ENCODE assay signal across 8 mouse cellular contexts in the genomic region with DNA sequence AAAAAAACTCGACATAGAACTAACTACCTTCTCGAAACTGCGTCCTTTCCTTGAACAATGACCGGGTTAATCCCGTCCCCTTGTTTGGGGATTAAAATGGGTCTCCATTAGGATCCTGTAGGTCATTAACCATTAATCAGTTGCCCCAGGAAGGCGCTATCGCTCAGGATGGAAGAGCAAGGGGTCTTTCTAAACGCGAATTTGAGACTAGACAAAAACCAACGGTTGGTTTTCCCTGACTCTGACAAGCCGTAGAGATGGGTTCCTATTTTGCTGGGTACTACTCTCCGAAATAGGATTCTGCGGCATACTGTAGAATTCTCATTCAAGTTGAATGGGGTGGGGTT. TPM values are rescaled to one million over a fixed set of nuclear protein-coding genes. Genes with fewer than 3 reads are reported as not detected.
DNase-seq lines count a peak whose midpoint lies in the region; ATAC-seq and TF ChIP-seq lines count a peak whose summit lies in the region.

No protein-coding gene starts in this region.

- H3K4me1 ChIP-seq in liver, adult 2 months (ENCODE audit: control insufficient read depth, insufficient read depth, low read length), result no peaks in the 10 kb centered on the region; the same call in 1 of the 2 replicates
- H3K4me1 ChIP-seq in embryonic facial prominence, embryonic 13.5 days, result peaks cover 9% of the 10 kb centered on the region
- peaks cover 9% of the 10 kb centered on the region for H3K4me1 ChIP-seq in hindbrain, embryonic 16.5 days (ENCODE audit: control insufficient read depth, insufficient read depth, low read depth, low read length)
- H3K4me1 ChIP-seq in midbrain, postnatal 0 days (ENCODE audit: insufficient read depth, low read length), result peaks cover 4% of the 10 kb centered on the region

- peak overlapping the region; percentile 30 for H3K27ac ChIP-seq in liver, adult 2 months (replicated peaks; ENCODE audit: insufficient read depth, low read depth, low read length)
- peak overlapping the region; percentile 76; the same call in 1 of the 2 replicates for H3K27ac ChIP-seq in embryonic facial prominence, embryonic 13.5 days
- no peak overlapping the region for H3K27ac ChIP-seq in hindbrain, embryonic 16.5 days (ENCODE audit: low read depth, low read length)
- H3K27ac ChIP-seq in midbrain, postnatal 0 days (ENCODE audit: low read depth, low read length), result no peak overlapping the region

- peak overlapping the region; percentile 57 for H3K9ac ChIP-seq in liver, adult 2 months (ENCODE audit: low read depth, low read length)
- peak overlapping the region; percentile 89 for H3K9ac ChIP-seq in embryonic facial prominence, embryonic 13.5 days
- peak overlapping the region; percentile 40; the same call in 1 of the 2 replicates for H3K9ac ChIP-seq in hindbrain, embryonic 16.5 days (ENCODE audit: low read depth, low read length)
- H3K9ac ChIP-seq in midbrain, postnatal 0 days (replicated peaks; ENCODE audit: low read length, poor library complexity, severe bottlenecking), result peak overlapping the region; percentile 87

- ATAC-seq in embryonic facial prominence, embryonic 13.5 days (ENCODE audit: insufficient number of reproducible peaks, insufficient read depth, low FRiP score, low TSS enrichment, low read depth), result no peak
- no peak for ATAC-seq in hindbrain, embryonic 16.5 days
- ATAC-seq in midbrain, postnatal 0 days (ENCODE audit: low FRiP score), result no peak

- no peaks in the 10 kb centered on the region for H3K27me3 ChIP-seq in liver, adult 2 months (ENCODE audit: control insufficient read depth, insufficient read depth, low read length)
- no peaks in the 10 kb centered on the region for H3K27me3 ChIP-seq in embryonic facial prominence, embryonic 13.5 days
- no peaks in the 10 kb centered on the region for H3K27me3 ChIP-seq in hindbrain, embryonic 16.5 days (replicated peaks; ENCODE audit: control insufficient read depth, insufficient read depth, low read length)
- no peaks in the 10 kb centered on the region for H3K27me3 ChIP-seq in midbrain, postnatal 0 days (ENCODE audit: insufficient read depth, low read length)

- peaks cover 19% of the 10 kb centered on the region for H3K36me3 ChIP-seq in liver, adult 2 months (ENCODE audit: control insufficient read depth, insufficient read depth, low read length)
- H3K36me3 ChIP-seq in embryonic facial prominence, embryonic 13.5 days, result peaks cover 24% of the 10 kb centered on the region
- peaks cover 6% of the 10 kb centered on the region; the same call in 1 of the 2 replicates for H3K36me3 ChIP-seq in hindbrain, embryonic 16.5 days (ENCODE audit: control insufficient read depth, insufficient read depth, low read length)
- peaks cover 15% of the 10 kb centered on the region; the same call in 1 of the 2 replicates for H3K36me3 ChIP-seq in midbrain, postnatal 0 days (ENCODE audit: insufficient read depth, low read length)

- H3K4me2 ChIP-seq in embryonic facial prominence, embryonic 13.5 days, result peak overlapping the region; percentile 78
- peak overlapping the region; percentile 56 for H3K4me2 ChIP-seq in hindbrain, embryonic 16.5 days (ENCODE audit: low read length)
- H3K4me2 ChIP-seq in midbrain, postnatal 0 days (ENCODE audit: low read depth, low read length, poor library complexity, severe bottlenecking), result peak overlapping the region; percentile 75

- 7% methylated on average over 13 of the region's 13 CpGs for WGBS in liver, adult 2 months
- 6% methylated on average over 13 of the region's 13 CpGs for WGBS in embryonic facial prominence, embryonic 13.5 days
- WGBS in hindbrain, embryonic 16.5 days, result 7% methylated on average over 13 of the region's 13 CpGs
- WGBS in midbrain, postnatal 0 days, result 6% methylated on average over 13 of the region's 13 CpGs

- TF ChIP-seq POLR2A in liver, adult 2 months (IDR thresholded peaks at IDR 0.05; ENCODE audit: extremely low read depth, insufficient read depth, low read length), result no peak

- DNase-seq in liver, adult 2 months (ENCODE audit: extremely low read depth, low read depth, low spot score), result no peak
- DNase-seq in liver, result no peak
- DNase-seq in midbrain, postnatal 0 days (ENCODE audit: low spot score), result no peak
- DNase-seq in thymus, postnatal 25 days, result no peak
- no peak for DNase-seq in urinary bladder, postnatal 25 days (ENCODE audit: low spot score)
- DNase-seq in layer of hippocampus, adult 18-20 months (ENCODE audit: low spot score in 2 of 2), result no peak

- H3K79me2 ChIP-seq in liver, adult 2 months (ENCODE audit: control insufficient read depth, insufficient read depth, low read length), result no peaks in the 10 kb centered on the region

- H3K9me3 ChIP-seq in embryonic facial prominence, embryonic 13.5 days, result no peaks in the 10 kb centered on the region
- no peaks in the 10 kb centered on the region for H3K9me3 ChIP-seq in hindbrain, embryonic 16.5 days (ENCODE audit: control insufficient read depth, low read length)
- H3K9me3 ChIP-seq in midbrain, postnatal 0 days (ENCODE audit: low read length), result no peaks in the 10 kb centered on the region

- peak overlapping the region; percentile 82 for H3K4me3 ChIP-seq in liver, adult 2 months (ENCODE audit: insufficient read depth, low read depth, low read length)
- H3K4me3 ChIP-seq in embryonic facial prominence, embryonic 13.5 days, result peak overlapping the region; percentile 79
- H3K4me3 ChIP-seq in hindbrain, embryonic 16.5 days (ENCODE audit: low read length), result peak overlapping the region; percentile 74
- H3K4me3 ChIP-seq in midbrain, postnatal 0 days (ENCODE audit: low read depth, low read length), result peak overlapping the region; percentile 86

- no peak for TF ChIP-seq CTCF in liver, adult 2 months (IDR thresholded peaks at IDR 0.05; ENCODE audit: low read depth, low read length)
- no peak for TF ChIP-seq CTCF in midbrain, postnatal 0 days (IDR thresholded peaks at IDR 0.05)

RNA-seq across cellular contexts. Expression of gene Nemf, which starts 0.3 kb away (rescaled TPM):
- total RNA-seq in liver, adult 2 months (2014; rRNA removed), result 14.6 and 16.0 TPM in 2 replicates
- polyA plus RNA-seq in liver, adult 2 months (2012; rRNA removed), result 1.7 and 2.2 TPM in 2 replicates
- 107 and 112 TPM in 2 replicates for polyA plus RNA-seq in embryonic facial prominence, embryonic 13.5 days (2015; fragmentation: Nextera tagmentation; extraction: Ambion mirVana)
- polyA plus RNA-seq in hindbrain, embryonic 16.5 days (2015; fragmentation: Nextera tagmentation; extraction: Ambion mirVana), result 82.4 and 85.0 TPM in 2 replicates
- 24.0 and 40.8 TPM in 2 replicates for total RNA-seq in midbrain, postnatal 0 days (2014; rRNA removed)
- polyA plus RNA-seq in midbrain, postnatal 0 days (2015; fragmentation: Nextera tagmentation; extraction: Ambion mirVana), result 63.9 and 69.6 TPM in 2 replicates
- total RNA-seq in layer of hippocampus, adult 18-20 months (2021), result 10 to 100 TPM; 43.5 to 54.5 TPM

RNA-seq across cellular contexts. Expression of gene Arf6, which starts 14.7 kb away (rescaled TPM):
- 40.7 and 48.3 TPM in 2 replicates for total RNA-seq in liver, adult 2 months (2014; rRNA removed)
- 62.7 and 66.7 TPM in 2 replicates for polyA plus RNA-seq in liver, adult 2 months (2012; rRNA removed)
- 48.4 and 56.7 TPM in 2 replicates for polyA plus RNA-seq in embryonic facial prominence, embryonic 13.5 days (2015; fragmentation: Nextera tagmentation; extraction: Ambion mirVana)
- polyA plus RNA-seq in hindbrain, embryonic 16.5 days (2015; fragmentation: Nextera tagmentation; extraction: Ambion mirVana), result 20.7 and 21.8 TPM in 2 replicates
- 122 TPM in 2 replicates for total RNA-seq in midbrain, postnatal 0 days (2014; rRNA removed)
- 34.9 and 42.0 TPM in 2 replicates for polyA plus RNA-seq in midbrain, postnatal 0 days (2015; fragmentation: Nextera tagmentation; extraction: Ambion mirVana)
- 10 to 100 TPM; 47.2 to 49.9 TPM for total RNA-seq in layer of hippocampus, adult 18-20 months (2021)

RNA-seq across cellular contexts. Expression of gene Gm9887, which starts 15.0 kb away (rescaled TPM):
- total RNA-seq in liver, adult 2 months (2014; rRNA removed), result 0.20 and 0.37 TPM in 2 replicates
- 0.48 and 0.85 TPM in 2 replicates for polyA plus RNA-seq in liver, adult 2 months (2012; rRNA removed)
- polyA plus RNA-seq in embryonic facial prominence, embryonic 13.5 days (2015; fragmentation: Nextera tagmentation; extraction: Ambion mirVana), result 1.6 and 2.6 TPM in 2 replicates
- 0.56 and 0.66 TPM in 2 replicates for polyA plus RNA-seq in hindbrain, embryonic 16.5 days (2015; fragmentation: Nextera tagmentation; extraction: Ambion mirVana)
- not detected in 2 replicates for total RNA-seq in midbrain, postnatal 0 days (2014; rRNA removed)
- polyA plus RNA-seq in midbrain, postnatal 0 days (2015; fragmentation: Nextera tagmentation; extraction: Ambion mirVana), result 0.90 and 1.0 TPM in 2 replicates
- not detected for total RNA-seq in layer of hippocampus, adult 18-20 months (2021)

Comparison
In these comparisons a context has a peak if more than half of its experiments do, and no peak if none do; other contexts are left out.
1. H3K27ac ChIP-seq: peak in liver, adult 2 months (single experiment) and embryonic facial prominence, embryonic 13.5 days (single experiment); none in hindbrain, embryonic 16.5 days (single experiment) and midbrain, postnatal 0 days (single experiment).
2. RNA of gene Nemf, which starts 0.3 kb away (polyA plus RNA-seq): 107 to 112 TPM in embryonic facial prominence, embryonic 13.5 days, 82.4 to 85.0 TPM in hindbrain, embryonic 16.5 days and 63.9 to 69.6 TPM in midbrain, postnatal 0 days; 1.7 to 2.2 TPM in liver, adult 2 months; every median in the first group is over 10 times any median in the second.
3. Peak in every context shown above with its lines, with median percentiles within 50 percentile points of each other: H3K4me3 ChIP-seq, H3K9ac ChIP-seq and H3K4me2 ChIP-seq.